Mouse (Mus musculus) T-helper 17 cell (primary cell): ENCODE results near the gene Zfp62.

Experiments used
- in situ Hi-C, 2 experiments: fragments of 300-600 bp; cut with MboI, MseI; formaldehyde crosslinking; loops; 1 replicate in 1 of 2; 2 replicates in 1 of 2; pipeline ENCODE4 v1.15.1; 2025; ENCODE audit warnings: high pct_unique_total_duplicates in 2 of 2

Zfp62 gene

GRCm38 (mm10) chr11:49203129-49203768, at the start of gene Zfp62:
TSS of gene Zfp62 (plus strand) at chr11:49203292.
- in situ Hi-C loops: loop anchor here (5.0 to 10.0 kb wide), 3 partner anchors 44 to 406 kb away; partner anchors contain the start of gene Rack1 (in 1 of the 2)

GRCm38 (mm10) chr11:49154077-49154476, 49.0 kb upstream of the Zfp62 start, which contains the start of gene Olfr1394:
TSS of gene Olfr1394 (plus strand) at chr11:49154377.
- in situ Hi-C loops: no loop called here

- in situ Hi-C loops: no loop called here
These were observed 46.0 kb upstream of the Zfp62 start for GRCm38 (mm10) chr11:49156821-49157814.

- in situ Hi-C loops: no loop called here
These were observed 34.1 kb upstream of the Zfp62 start for GRCm38 (mm10) chr11:49168839-49169611.

- in situ Hi-C loops: no loop called here
These were observed 32.5 kb upstream of the Zfp62 start for GRCm38 (mm10) chr11:49170576-49170975.

GRCm38 (mm10) chr11:49175345-49175744, 27.7 kb upstream of the Zfp62 start:
- in situ Hi-C loops: loop anchor here in 1 of 2 experiments (25.0 kb wide), 1 partner anchor 237 kb away; the partner anchor contains the start of gene Olfr1389

- in situ Hi-C loops: loop anchor here in 1 of 2 experiments (25.0 kb wide), 1 partner anchor 236 kb away; the partner anchor contains the start of gene Olfr1389
These were observed 26.9 kb upstream of the Zfp62 start for GRCm38 (mm10) chr11:49176047-49176779.

- in situ Hi-C loops: loop anchor here (5.0 to 25.0 kb wide), 3 partner anchors 71 to 232 kb away; partner anchors contain the start of genes Olfr1389 (in 1 of the 2) and Olfr1396 (in 1 of the 2)
These were observed 19.9 kb upstream of the Zfp62 start for GRCm38 (mm10) chr11:49183172-49183571.

GRCm38 (mm10) chr11:49186452-49186851, 16.6 kb upstream of the Zfp62 start:
- in situ Hi-C loops: loop anchor here (5.0 to 25.0 kb wide), 3 partner anchors 76 to 228 kb away; partner anchors contain the start of gene Olfr1389 (in 1 of the 2)

- in situ Hi-C loops: loop anchor here (5.0 to 25.0 kb wide), 3 partner anchors 75 to 228 kb away; partner anchors contain the start of gene Olfr1389 (in 1 of the 2)
These were observed 16.1 kb upstream of the Zfp62 start, which contains the start of gene Btnl9 for GRCm38 (mm10) chr11:49186955-49187488. TSS of gene Btnl9 (minus strand) at chr11:49187159.

- in situ Hi-C loops: loop anchor here (5.0 to 25.0 kb wide), 3 partner anchors 75 to 227 kb away; partner anchors contain the start of gene Olfr1389 (in 1 of the 2)
These were observed 15.4 kb upstream of the Zfp62 start for GRCm38 (mm10) chr11:49187701-49188100.

GRCm38 (mm10) chr11:49189737-49190136, 13.4 kb upstream of the Zfp62 start:
- in situ Hi-C loops: loop anchor here (5.0 to 25.0 kb wide), 4 partner anchors 73 to 785 kb away; partner anchors contain the start of gene Olfr1389 (in 1 of the 2)

GRCm38 (mm10) chr11:49191083-49191482, 12.0 kb upstream of the Zfp62 start:
- in situ Hi-C loops: loop anchor here in 1 of 2 experiments (10.0 to 25.0 kb wide), 2 partner anchors 221 to 784 kb away; partner anchors contain the start of gene Olfr1389

GRCm38 (mm10) chr11:49194771-49195170, 8.3 kb upstream of the Zfp62 start:
- in situ Hi-C loops: loop anchor here in 1 of 2 experiments (10.0 to 25.0 kb wide), 2 partner anchors 218 to 780 kb away; partner anchors contain the start of gene Olfr1389

- in situ Hi-C loops: loop anchor here in 1 of 2 experiments (10.0 to 25.0 kb wide), 2 partner anchors 216 to 779 kb away; partner anchors contain the start of gene Olfr1389
These were observed 7.2 kb upstream of the Zfp62 start for GRCm38 (mm10) chr11:49195819-49196322.

- in situ Hi-C loops: loop anchor here (5.0 to 10.0 kb wide), 3 partner anchors 47 to 403 kb away; partner anchors contain the start of gene Rack1 (in 1 of the 2)
These were observed 2.4 kb upstream of the Zfp62 start for GRCm38 (mm10) chr11:49200666-49201065.

GRCm38 (mm10) chr11:49201142-49201541, 1.9 kb upstream of the Zfp62 start:
- in situ Hi-C loops: loop anchor here (5.0 to 10.0 kb wide), 3 partner anchors 46 to 404 kb away; partner anchors contain the start of gene Rack1 (in 1 of the 2)

GRCm38 (mm10) chr11:49202071-49202470, 1.0 kb upstream of the Zfp62 start:
- in situ Hi-C loops: loop anchor here (5.0 to 10.0 kb wide), 3 partner anchors 45 to 405 kb away; partner anchors contain the start of gene Rack1 (in 1 of the 2)
